Mouse (Mus musculus) c-Kit-negative CD71-positive TER-119-positive erythroid progenitor cells, embryonic 14.5 days (primary cell): Measurements from ENCODE around the gene Sesn2.
"Not testable (repeated sequence)": the region's sequence is repeated elsewhere in the genome, so short reads cannot be mapped to it uniquely, and the experiment has no call there.

ENCODE experiments used
- DNase-seq: peaks from one replicate; pipeline ENCODE4 v3.0.0-alpha.2; 2013; ENCODE audit warnings: low read depth, low spot score

The Sesn2 gene

GRCm38 (mm10) chr4:132510352-132510798, at the start of gene Sesn2:
Gene Sesn2, minus strand, starts transcription at chr4:132510501.
- DNase-seq = peak; percentile 98

DNA sequence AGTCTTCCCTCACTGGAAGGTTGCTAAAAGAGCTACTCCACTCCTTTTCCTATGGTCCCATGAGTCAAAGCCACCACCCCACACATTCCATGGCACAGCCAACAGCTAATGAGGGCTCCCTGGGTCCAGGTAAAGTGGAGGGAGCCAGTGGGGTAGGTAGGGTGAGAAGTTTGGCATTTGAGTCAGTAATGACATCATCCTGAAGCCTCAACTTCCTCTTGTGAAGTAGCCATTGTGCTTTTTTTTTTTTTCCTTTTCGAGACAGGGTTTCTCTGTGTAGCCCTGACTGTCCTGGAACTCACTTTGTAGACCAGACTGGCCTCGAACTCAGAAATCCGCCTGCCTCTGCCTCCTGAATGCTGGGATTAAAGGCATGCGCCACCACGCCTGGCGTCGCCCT, 45.2 kb upstream of the Sesn2 start:
- DNase-seq = not testable (repeated sequence)

GRCm38 (mm10) chr4:132554653-132555052, 44.4 kb upstream of the Sesn2 start:
- no peak for DNase-seq

GRCm38 (mm10) chr4:132554221-132554620, 43.9 kb upstream of the Sesn2 start:
- no peak for DNase-seq

- peak; percentile 68 for DNase-seq
These were observed 35.5 kb upstream of the Sesn2 start for GRCm38 (mm10) chr4:132545851-132546250.

- no peak for DNase-seq
These were observed 32.4 kb upstream of the Sesn2 start for GRCm38 (mm10) chr4:132542724-132543123.

DNA sequence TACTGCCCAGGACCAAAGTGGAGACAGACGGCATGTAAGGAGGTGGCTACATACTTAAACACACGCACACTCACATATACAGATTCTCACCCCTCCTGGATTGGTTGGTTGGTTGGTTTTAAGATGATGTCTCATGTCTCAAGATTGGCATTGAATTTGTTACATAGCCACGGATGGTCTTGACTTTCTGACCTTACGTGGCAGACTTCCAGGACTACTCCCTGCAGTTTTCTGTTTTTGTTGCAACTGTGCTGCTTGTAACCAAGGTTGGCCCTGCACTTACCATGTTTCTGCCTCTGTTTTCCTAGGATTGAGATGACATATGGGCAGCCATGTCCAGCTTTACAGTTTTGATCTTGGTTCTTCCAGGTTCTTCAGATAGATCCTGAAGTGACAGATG, 31.1 kb upstream of the Sesn2 start:
- no peak for DNase-seq

GRCm38 (mm10) chr4:132539481-132539880, 29.2 kb upstream of the Sesn2 start:
- DNase-seq = no peak

DNA sequence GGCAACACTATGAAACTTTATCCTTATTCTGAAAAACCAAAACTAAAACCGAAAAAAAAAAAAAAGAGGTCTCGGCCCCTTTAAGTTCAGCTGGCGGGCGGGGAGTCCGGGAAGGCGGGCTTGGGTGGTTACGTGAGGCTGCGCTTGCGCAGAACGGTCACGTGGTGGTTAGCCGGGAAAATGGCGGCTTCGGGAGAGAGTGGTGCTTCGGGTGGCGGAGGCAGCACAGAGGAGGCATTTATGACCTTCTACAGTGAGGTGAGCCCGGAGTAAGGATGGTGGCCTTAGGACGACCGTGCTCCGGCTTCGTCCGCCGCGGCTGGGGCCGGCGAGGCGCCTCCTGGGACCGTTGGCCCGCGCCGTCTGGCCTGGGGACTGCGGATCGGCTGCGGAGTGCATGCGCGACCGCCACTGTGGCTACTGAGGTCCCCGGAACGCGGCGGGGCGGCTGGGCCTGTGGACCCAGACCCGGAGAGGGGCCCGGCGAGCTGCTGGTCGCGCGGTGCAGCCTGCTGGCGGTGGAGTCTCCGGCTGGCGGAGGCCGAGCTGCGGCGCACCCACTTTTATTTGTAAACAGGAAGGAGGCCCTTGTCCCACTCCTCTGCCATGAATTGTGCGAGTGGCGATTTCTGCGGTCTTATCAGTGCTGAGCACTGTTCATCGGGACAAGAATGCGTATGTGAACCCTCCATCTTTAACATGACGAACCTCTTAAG, 25.3 kb upstream of the Sesn2 start, which contains the start of gene Dnajc8:
Dnajc8 (plus strand) TSS at position 145 of the 716 bp plus-strand sequence.
- peak; percentile 92 for DNase-seq

GRCm38 (mm10) chr4:132532981-132533916, 22.9 kb upstream of the Sesn2 start, which contains the start of gene Atpif1:
Gene Atpif1, minus strand, starts transcription at chr4:132533659.
- peak; percentile 95 for DNase-seq

- DNase-seq = no peak
These were observed 22.2 kb upstream of the Sesn2 start for GRCm38 (mm10) chr4:132532496-132532895.

GRCm38 (mm10) chr4:132530033-132530804, 19.9 kb upstream of the Sesn2 start:
- no peak for DNase-seq

DNA sequence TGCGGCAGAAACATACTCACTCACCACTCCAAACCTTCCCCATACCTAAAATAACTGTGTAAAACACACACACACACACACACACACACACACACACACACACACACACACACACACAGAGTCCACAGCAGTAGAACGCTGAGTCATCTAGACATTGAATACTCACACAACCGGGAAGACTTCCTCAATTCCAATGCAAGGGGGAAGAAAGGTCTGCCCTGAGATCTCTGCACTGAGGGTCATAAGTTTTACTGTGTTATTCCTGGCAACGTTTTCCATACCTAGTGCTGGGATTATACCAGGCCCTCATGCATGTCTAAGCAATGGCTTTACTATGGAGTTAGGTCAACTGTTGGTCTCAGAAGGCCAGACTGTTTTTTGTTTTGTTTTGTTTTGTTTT, 19.0 kb upstream of the Sesn2 start:
- no peak for DNase-seq

GRCm38 (mm10) chr4:132527917-132528522, 17.7 kb upstream of the Sesn2 start:
- no peak for DNase-seq

DNA sequence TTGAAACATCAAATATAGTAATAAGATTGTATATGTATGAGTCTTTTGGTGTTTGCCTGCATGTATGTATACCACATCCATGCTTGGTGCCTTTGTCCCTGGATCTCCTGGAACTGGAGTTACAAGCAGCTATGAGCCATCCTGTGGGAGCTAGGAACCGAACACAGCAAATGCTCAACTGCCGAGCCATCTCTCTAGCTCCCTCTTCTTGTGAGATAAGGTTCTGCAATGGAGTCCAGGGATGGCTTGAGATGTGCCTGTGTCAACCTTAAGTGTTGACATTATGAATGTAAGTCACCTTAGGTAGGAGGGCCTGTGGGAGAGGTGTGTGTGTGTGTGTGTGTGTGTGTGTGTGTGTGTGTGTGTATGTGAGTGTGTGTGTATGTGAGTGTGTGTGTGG, 16.4 kb upstream of the Sesn2 start:
- DNase-seq = no peak

GRCm38 (mm10) chr4:132524808-132525207, 14.5 kb upstream of the Sesn2 start:
- no peak for DNase-seq

GRCm38 (mm10) chr4:132524321-132524741, 14.0 kb upstream of the Sesn2 start:
- DNase-seq = no peak

DNA sequence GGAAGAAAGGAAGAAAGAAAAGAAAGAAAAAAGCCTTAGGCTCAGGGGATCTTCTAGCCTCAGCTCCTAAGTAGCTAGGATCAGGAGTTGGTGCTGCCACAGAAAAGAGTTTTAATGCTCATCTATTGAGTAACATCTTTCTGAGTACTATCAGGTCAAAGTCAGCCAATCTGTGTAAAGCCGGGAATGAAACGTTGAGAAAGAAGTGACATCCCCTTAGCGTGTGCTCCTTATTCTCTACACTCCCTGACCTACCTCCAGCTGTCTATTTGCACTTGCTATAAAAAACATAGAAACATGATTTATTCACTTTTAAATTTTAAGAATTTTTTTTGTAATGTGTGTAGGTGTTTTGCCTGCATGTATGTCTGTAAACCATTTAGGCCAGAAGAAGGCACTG, 8.9 kb upstream of the Sesn2 start:
- no peak for DNase-seq

DNA sequence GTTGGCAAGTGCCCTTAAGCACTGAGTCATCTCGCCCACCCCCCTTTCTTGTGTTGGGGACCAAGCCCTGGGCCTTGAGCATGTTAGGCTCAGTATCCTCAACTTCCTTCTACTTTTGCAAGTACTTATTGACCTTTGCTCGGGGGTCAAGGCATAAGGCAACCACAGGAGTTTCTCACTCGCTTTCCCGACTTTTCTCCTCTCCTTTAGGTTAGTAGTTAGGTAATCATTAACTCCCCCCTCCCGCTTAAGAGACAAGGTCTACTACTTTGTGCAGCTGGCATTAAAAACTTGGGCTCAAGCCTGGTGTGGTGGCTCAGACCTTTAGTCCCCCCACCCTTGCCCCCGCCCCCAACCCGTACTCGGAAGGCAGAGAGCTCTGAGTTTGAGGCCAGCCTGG, 7.8 kb upstream of the Sesn2 start:
- DNase-seq = no peak

GRCm38 (mm10) chr4:132515369-132516155, 5.3 kb upstream of the Sesn2 start:
- peak; percentile 91 for DNase-seq
